In genomic region chr11:51607096-51607738, GRCm38 (mm10) we compare ENCODE assay signal across 8 mouse cellular contexts. TPM values are rescaled to one million over a fixed set of nuclear protein-coding genes. Genes with fewer than 3 reads are reported as not detected.
DNase-seq lines count a peak whose midpoint lies in the region; ATAC-seq and TF ChIP-seq lines count a peak whose summit lies in the region.

No protein-coding gene starts in this region.

- peaks cover 27% of the 10 kb centered on the region for H3K4me1 ChIP-seq in embryonic facial prominence, embryonic 12.5 days
- H3K4me1 ChIP-seq in intestine, postnatal 0 days (replicated peaks; ENCODE audit: control insufficient read depth, insufficient read depth, low read length): 0 out of 2 replicates have a peak, but pooled peaks cover 8% of the 10 kb centered on the region
- H3K4me1 ChIP-seq in neural tube, embryonic 13.5 days (replicated peaks): peaks cover 40% of the 10 kb centered on the region

- intact Hi-C loops in left cerebral cortex, adult 2 months (cut with DNase I): loop anchor here (1.0 kb wide), 1 partner anchor 12 kb away; the partner anchor contains the start of gene Nhp2

- H3K36me3 ChIP-seq in embryonic facial prominence, embryonic 12.5 days: peaks cover 30% of the 10 kb centered on the region
- peaks cover 24% of the 10 kb centered on the region for H3K36me3 ChIP-seq in intestine, postnatal 0 days (ENCODE audit: control insufficient read depth, insufficient read depth)
- peaks cover 27% of the 10 kb centered on the region for H3K36me3 ChIP-seq in neural tube, embryonic 13.5 days

- TF ChIP-seq CTCF in left cerebral cortex, adult 2 months (IDR thresholded peaks at IDR 0.05): no peak
- no peak for TF ChIP-seq CTCF in intestine, postnatal 0 days (IDR thresholded peaks at IDR 0.05; ENCODE audit: low read depth)

- peak overlapping the region; percentile 60 for H3K4me2 ChIP-seq in embryonic facial prominence, embryonic 12.5 days (replicated peaks)
- peak overlapping the region; percentile 84 for H3K4me2 ChIP-seq in intestine, postnatal 0 days (replicated peaks; ENCODE audit: low read depth)
- H3K4me2 ChIP-seq in neural tube, embryonic 13.5 days: peak overlapping the region; percentile 76

- H3K4me3 ChIP-seq in left cerebral cortex, adult 2 months: peak overlapping the region; percentile 66
- H3K4me3 ChIP-seq in embryonic facial prominence, embryonic 12.5 days: peak overlapping the region; percentile 99
- peak overlapping the region; percentile 97 for H3K4me3 ChIP-seq in intestine, postnatal 0 days (ENCODE audit: low read depth, low read length)
- peak overlapping the region; percentile 93 for H3K4me3 ChIP-seq in neural tube, embryonic 13.5 days

- WGBS in embryonic facial prominence, embryonic 12.5 days: 7% methylated on average over 15 of the region's 15 CpGs
- 6% methylated on average over 15 of the region's 15 CpGs for WGBS in intestine, postnatal 0 days
- 11% methylated on average over 15 of the region's 15 CpGs for WGBS in neural tube, embryonic 13.5 days

- peak overlapping the region; percentile 100 for H3K9ac ChIP-seq in embryonic facial prominence, embryonic 12.5 days
- H3K9ac ChIP-seq in intestine, postnatal 0 days (ENCODE audit: low read depth, low read length): peak overlapping the region; percentile 100
- peak overlapping the region; percentile 100 for H3K9ac ChIP-seq in neural tube, embryonic 13.5 days

- no peak for DNase-seq in left cerebral cortex, adult 2 months (ENCODE audit: extremely low spot score in 1 of 2, low spot score in 2 of 2)
- no peak for DNase-seq in left cerebral cortex, adult 11 months (ENCODE audit: low spot score)
- no peak for DNase-seq in thymus, postnatal 4 days
- DNase-seq in layer of hippocampus, adult 11-12 months (ENCODE audit: low spot score): no peak
- no peak for DNase-seq in adrenal gland, adult 18-20 months (ENCODE audit: low spot score in 2 of 2)

- no peaks in the 10 kb centered on the region for H3K9me3 ChIP-seq in embryonic facial prominence, embryonic 12.5 days
- no peaks in the 10 kb centered on the region for H3K9me3 ChIP-seq in intestine, postnatal 0 days (ENCODE audit: control insufficient read depth)
- H3K9me3 ChIP-seq in neural tube, embryonic 13.5 days: no peaks in the 10 kb centered on the region

- no peaks in the 10 kb centered on the region; the same call in 1 of the 2 replicates for H3K27me3 ChIP-seq in embryonic facial prominence, embryonic 12.5 days
- no peaks in the 10 kb centered on the region for H3K27me3 ChIP-seq in intestine, postnatal 0 days (replicated peaks; ENCODE audit: control insufficient read depth, insufficient read depth, low read length)
- no peaks in the 10 kb centered on the region for H3K27me3 ChIP-seq in neural tube, embryonic 13.5 days

- peak overlapping the region; percentile 75 for H3K27ac ChIP-seq in left cerebral cortex, adult 2 months
- H3K27ac ChIP-seq in embryonic facial prominence, embryonic 12.5 days: peak overlapping the region; percentile 86
- peak overlapping the region; percentile 97 for H3K27ac ChIP-seq in intestine, postnatal 0 days (ENCODE audit: low read depth, low read length)
- peak overlapping the region; percentile 93 for H3K27ac ChIP-seq in neural tube, embryonic 13.5 days (replicated peaks)

- ATAC-seq in embryonic facial prominence, embryonic 12.5 days (ENCODE audit: insufficient number of reproducible peaks, insufficient read depth, low FRiP score, low TSS enrichment): peak; percentile 47; the same call in 1 of the 2 replicates
- ATAC-seq in intestine, postnatal 0 days: peak; percentile 21
- ATAC-seq in neural tube, embryonic 13.5 days (ENCODE audit: low read depth): peak; percentile 66

RNA-seq across cellular contexts. Expression of gene Hnrnpab, which starts 0.6 kb away (rescaled TPM):
- 100 to 1,000 TPM; 120 to 127 TPM for total RNA-seq in left cerebral cortex, adult 2 months (2021)
- polyA plus RNA-seq in embryonic facial prominence, embryonic 12.5 days (2016; fragmentation: Nextera tagmentation; extraction: Ambion mirVana): 714 and 750 TPM in 2 replicates
- 181 and 191 TPM in 2 replicates for polyA plus RNA-seq in intestine, postnatal 0 days (2015; fragmentation: Nextera tagmentation; extraction: Ambion mirVana)
- 421 and 434 TPM in 2 replicates for polyA plus RNA-seq in neural tube, embryonic 13.5 days (2015; fragmentation: Nextera tagmentation; extraction: Ambion mirVana)
- 100 to 1,000 TPM; 254 to 336 TPM for total RNA-seq in adrenal gland, adult 18-20 months (2021)

RNA-seq across cellular contexts. Expression of gene Nhp2, which starts 12.3 kb away (rescaled TPM):
- total RNA-seq in left cerebral cortex, adult 2 months (2021): 10 to 100 TPM; 45.0 to 46.2 TPM
- polyA plus RNA-seq in embryonic facial prominence, embryonic 12.5 days (2016; fragmentation: Nextera tagmentation; extraction: Ambion mirVana): 134 and 141 TPM in 2 replicates
- polyA plus RNA-seq in intestine, postnatal 0 days (2015; fragmentation: Nextera tagmentation; extraction: Ambion mirVana): 98.2 and 101 TPM in 2 replicates
- polyA plus RNA-seq in neural tube, embryonic 13.5 days (2015; fragmentation: Nextera tagmentation; extraction: Ambion mirVana): 96.4 and 106 TPM in 2 replicates
- 10 to 100 TPM; 53.3 to 68.6 TPM for total RNA-seq in adrenal gland, adult 18-20 months (2021)

RNA-seq across cellular contexts. Expression of gene Phykpl, which starts 22.7 kb away (rescaled TPM):
- 1 to 10 TPM; 7.8 to 8.2 TPM for total RNA-seq in left cerebral cortex, adult 2 months (2021)
- 17.4 and 17.5 TPM in 2 replicates for polyA plus RNA-seq in embryonic facial prominence, embryonic 12.5 days (2016; fragmentation: Nextera tagmentation; extraction: Ambion mirVana)
- 22.7 and 24.2 TPM in 2 replicates for polyA plus RNA-seq in intestine, postnatal 0 days (2015; fragmentation: Nextera tagmentation; extraction: Ambion mirVana)
- polyA plus RNA-seq in neural tube, embryonic 13.5 days (2015; fragmentation: Nextera tagmentation; extraction: Ambion mirVana): 9.9 and 10.2 TPM in 2 replicates
- total RNA-seq in adrenal gland, adult 18-20 months (2021): 10 to 100 TPM; 20.9 to 24.6 TPM

RNA-seq across cellular contexts. Expression of gene Rmnd5b, which starts 28.5 kb away (rescaled TPM):
- total RNA-seq in left cerebral cortex, adult 2 months (2021): 10 to 100 TPM; 56.1 to 61.9 TPM
- polyA plus RNA-seq in embryonic facial prominence, embryonic 12.5 days (2016; fragmentation: Nextera tagmentation; extraction: Ambion mirVana): 43.7 and 47.6 TPM in 2 replicates
- 32.4 and 34.2 TPM in 2 replicates for polyA plus RNA-seq in intestine, postnatal 0 days (2015; fragmentation: Nextera tagmentation; extraction: Ambion mirVana)
- polyA plus RNA-seq in neural tube, embryonic 13.5 days (2015; fragmentation: Nextera tagmentation; extraction: Ambion mirVana): 71.8 and 74.5 TPM in 2 replicates
- 10 to 100 TPM; 30.0 to 47.2 TPM for total RNA-seq in adrenal gland, adult 18-20 months (2021)

RNA-seq across cellular contexts. Expression of gene N4bp3, which starts 43.4 kb away (rescaled TPM):
- 10 to 100 TPM; 10.4 to 14.3 TPM for total RNA-seq in left cerebral cortex, adult 2 months (2021)
- polyA plus RNA-seq in embryonic facial prominence, embryonic 12.5 days (2016; fragmentation: Nextera tagmentation; extraction: Ambion mirVana): 23.6 and 24.7 TPM in 2 replicates
- 8.5 and 8.8 TPM in 2 replicates for polyA plus RNA-seq in intestine, postnatal 0 days (2015; fragmentation: Nextera tagmentation; extraction: Ambion mirVana)
- polyA plus RNA-seq in neural tube, embryonic 13.5 days (2015; fragmentation: Nextera tagmentation; extraction: Ambion mirVana): 14.1 and 15.2 TPM in 2 replicates
- 1 to 10 TPM; 6.3 to 7.7 TPM for total RNA-seq in adrenal gland, adult 18-20 months (2021)
